Mouse (Mus musculus): Measurements from ENCODE around the gene Pitx2.

GRCm38 (mm10) chr3:129205481-129206175 lies 6.0 kb downstream of the Pitx2 start:
- TF ChIP-seq CTCF (IDR thresholded peaks at IDR 0.05; ENCODE audit: low read depth, low read length): no peak
- no peak for TF ChIP-seq GATA1 (IDR thresholded peaks at IDR 0.05; ENCODE audit: borderline replicate concordance, low read length)
- TF ChIP-seq TAL1 (conservative IDR thresholded peaks at IDR 0.05; ENCODE audit: low read depth, low read length): no peak
- TF ChIP-seq POLR2AphosphoS5 (IDR thresholded peaks at IDR 0.05; ENCODE audit: insufficient replicate concordance, low read depth, low read length): no peak

Data from G1E (cell line).